Mouse (Mus musculus) MEL (cell line): ENCODE data around the gene Boc.

Experiments used
- CTCF ChIP-seq, 3 experiments: IDR thresholded peaks in 2 of 3; conservative IDR thresholded peaks in 1 of 3; 2 replicates each; pipeline ENCODE4 v1.5.1; 2011 to 2012; ENCODE audit warnings: low read length in 3 of 3, low read depth in 2 of 3, mild to moderate bottlenecking in 2 of 3, improper control_type of control experiment in 1 of 3, inconsistent platforms in 1 of 3, mixed read lengths in 1 of 3, moderate library complexity in 1 of 3; ENCODE audit not compliant: control insufficient read depth in 1 of 3, insufficient read depth in 1 of 3, poor library complexity in 1 of 3, severe bottlenecking in 1 of 3
- MAFK ChIP-seq: IDR thresholded peaks from 2 replicates; pipeline ENCODE4 v1.6.1; 2011; ENCODE audit warnings: low read depth, mild to moderate bottlenecking, low read length, improper control_type of control experiment, borderline replicate concordance
- POLR2AphosphoS2 ChIP-seq: IDR thresholded peaks from 2 replicates; pipeline ENCODE4 v1.6.1; 2011; ENCODE audit warnings: low read length, improper control_type of control experiment
- SMC3 ChIP-seq: IDR thresholded peaks from 2 replicates; pipeline ENCODE4 v1.6.1; 2011; ENCODE audit warnings: low read depth, low read length, improper control_type of control experiment

GRCm38 (mm10) chr16:44507027-44507929 is 51.4 kb downstream of the Boc start:
- TF ChIP-seq CTCF (IDR thresholded peaks at IDR 0.05 in 2 of 3, conservative IDR thresholded peaks at IDR 0.05 in 1 of 3; ENCODE audit: control insufficient read depth in 1 of 3, insufficient read depth in 1 of 3, low read depth in 2 of 3, low read length in 3 of 3, poor library complexity in 1 of 3, severe bottlenecking in 1 of 3) (no peak), POLR2AphosphoS2 (no peak), SMC3 (no peak), MAFK (no peak)
